ENCODE assay signal across 9 mouse cellular contexts in genomic region chr11:53636183-53636646, GRCm38 (mm10). TPM values are rescaled to one million over a fixed set of nuclear protein-coding genes. Genes with fewer than 3 reads are reported as not detected.
DNase-seq lines count a peak whose midpoint lies in the region; ATAC-seq lines count a peak whose summit lies in the region.
"Had no signal": no experiment of that assay in that cellular context is flagged by ENCODE, and none has a peak within 500 bp of the region (broad histone marks: within the 10 kb centered on the region; RNA-seq: fewer than 3 reads in every experiment).

No protein-coding gene starts in this region.

- peaks cover 17% of the 10 kb centered on the region for H3K27me3 ChIP-seq in erythroblast, embryonic 14.5 days (ENCODE audit: control insufficient read depth)
- H3K27me3 ChIP-seq in forebrain, embryonic 16.5 days (replicated peaks; ENCODE audit: control insufficient read depth, insufficient read depth, low read length) = peaks cover 6% of the 10 kb centered on the region; the same call in 1 of the 2 replicates

- DNase-seq in testis, postnatal 10 days (ENCODE audit: low spot score) = peak; percentile 54
- DNase-seq in testis, postnatal 14 days (ENCODE audit: low spot score) = no peak
- peak; percentile 43 for DNase-seq in liver
- DNase-seq in neural tube, embryonic 10.5 days (ENCODE audit: extremely low spot score, low spot score) = peak; percentile 36
- DNase-seq in spleen, adult 12 weeks (ENCODE audit: low spot score) = no peak

- no peak overlapping the region for H3K27ac ChIP-seq in forebrain, embryonic 16.5 days (ENCODE audit: low read length)

- H3K4me1 ChIP-seq in erythroblast, embryonic 14.5 days (ENCODE audit: control insufficient read depth) = peaks cover 20% of the 10 kb centered on the region
- H3K4me1 ChIP-seq in forebrain, embryonic 16.5 days (replicated peaks; ENCODE audit: control insufficient read depth, insufficient read depth, low read length) = peaks cover 6% of the 10 kb centered on the region

- peak overlapping the region; percentile 63 for H3K4me2 ChIP-seq in forebrain, embryonic 16.5 days (ENCODE audit: low read length)

- H3K9me3 ChIP-seq in erythroblast, embryonic 14.5 days (ENCODE audit: control insufficient read depth, low read length) = no peaks in the 10 kb centered on the region
- no peaks in the 10 kb centered on the region for H3K9me3 ChIP-seq in forebrain, embryonic 16.5 days (ENCODE audit: control insufficient read depth, low read length)

- WGBS in forebrain, embryonic 16.5 days = 3% methylated on average over 36 of the region's 40 CpGs

- peak overlapping the region; percentile 41 for H3K4me3 ChIP-seq in erythroblast, embryonic 14.5 days (replicated peaks)
- peak overlapping the region; percentile 39 for H3K4me3 ChIP-seq in forebrain, embryonic 16.5 days (replicated peaks; ENCODE audit: low read length)

- ATAC-seq in erythroblast, adult 5-6 weeks (replicated peaks; ENCODE audit: low FRiP score, poor library complexity, severe bottlenecking) = no peak
- no peak for ATAC-seq in forebrain, embryonic 16.5 days

- no peaks in the 10 kb centered on the region for H3K36me3 ChIP-seq in erythroblast, embryonic 14.5 days (ENCODE audit: control insufficient read depth)
- H3K36me3 ChIP-seq in forebrain, embryonic 16.5 days (ENCODE audit: control insufficient read depth, insufficient read depth) = no peaks in the 10 kb centered on the region

- H3K9ac ChIP-seq in forebrain, embryonic 16.5 days (replicated peaks; ENCODE audit: low read depth, low read length) = peak overlapping the region; percentile 48

RNA-seq across cellular contexts. Expression of gene Il13, which starts 1.7 kb away (rescaled TPM):
- polyA plus RNA-seq in erythroblast, embryonic 14.5 days (2012) = 0.07 TPM in 1 of 2 replicates, not detected in the other
- not detected in 2 replicates for total RNA-seq in erythroblast, adult 5-6 weeks (2015; ENCODE audit: low replicate concordance)
- not detected in 2 replicates for total RNA-seq in erythroblast, adult 5-6 weeks (2017; ENCODE audit: low replicate concordance)
- polyA plus RNA-seq in forebrain, embryonic 16.5 days (2015; fragmentation: Nextera tagmentation; extraction: Ambion mirVana) = not detected in 2 replicates
- polyA plus RNA-seq: frontal cortex, adult 2 months had no signal

RNA-seq across cellular contexts. Expression of gene Il4, which starts 17.7 kb away (rescaled TPM):
- polyA plus RNA-seq in erythroblast, embryonic 14.5 days (2012) = not detected in 2 replicates
- total RNA-seq in erythroblast, adult 5-6 weeks (2015; ENCODE audit: low replicate concordance) = not detected in 2 replicates
- 1.1 TPM in 1 of 2 replicates, not detected in the other for total RNA-seq in erythroblast, adult 5-6 weeks (2017; ENCODE audit: low replicate concordance)
- 3.0 and 4.7 TPM in 2 replicates for polyA plus RNA-seq in forebrain, embryonic 16.5 days (2015; fragmentation: Nextera tagmentation; extraction: Ambion mirVana)
- polyA plus RNA-seq: frontal cortex, adult 2 months had no signal

Comparison
In these comparisons a context has a peak if more than half of its experiments do, and no peak if none do; other contexts are left out.
1. DNase-seq: peak in testis, postnatal 10 days (single experiment), liver (single experiment) and neural tube, embryonic 10.5 days (single experiment); none in testis, postnatal 14 days (single experiment) and spleen, adult 12 weeks (single experiment).